Mouse (Mus musculus): ENCODE data around the gene Usp37. TPM values are rescaled to one million over a fixed set of nuclear protein-coding genes. Genes with fewer than 3 reads are reported as not detected.
A peak's percentile ranks its signal among the peaks of the same experiment; 100 is the strongest.
"Not testable (repeated sequence)": the region's sequence is repeated elsewhere in the genome, so short reads cannot be mapped to it uniquely, and the experiment has no call there.

The Usp37 gene
- polyA plus RNA-seq, 1 experiment from 2014 or later = 28.6 TPM

- no peaks in the 10 kb centered on the region for H3K9me3 ChIP-seq (replicated peaks; ENCODE audit: control insufficient read depth, low read length)
- 4% methylated on average over 6 of the region's 6 CpGs for WGBS
- H3K27ac ChIP-seq (ENCODE audit: low read depth, low read length) = no peak within 1 kb of the TSS
- peak; percentile 41 for DNase-seq (ENCODE audit: low spot score)
- peak; percentile 26; the same call in 1 of the 2 replicates for ATAC-seq
- H3K27me3 ChIP-seq (replicated peaks; ENCODE audit: control insufficient read depth, insufficient read depth, low read length) = no peaks in the 10 kb centered on the region
- H3K9ac ChIP-seq (ENCODE audit: low read length) = peak within 1 kb of the TSS; percentile 47
- no peaks in the 10 kb centered on the region; the same call in 1 of the 2 replicates for H3K4me1 ChIP-seq (ENCODE audit: control insufficient read depth, insufficient read depth, low read length)
- no peak within 1 kb of the TSS; the same call in 1 of the 2 replicates for H3K4me3 ChIP-seq (ENCODE audit: low read depth, low read length)
- H3K36me3 ChIP-seq (ENCODE audit: control insufficient read depth, insufficient read depth, low read length) = no peaks in the 10 kb centered on the region
- H3K4me2 ChIP-seq (ENCODE audit: low read length) = peak within 1 kb of the TSS; percentile 33
Observed at GRCm38 (mm10) chr1:74542451-74542961, 1.6 kb downstream of the Usp37 start, which contains the start of gene Plcd4. Gene Plcd4, plus strand, starts transcription at chr1:74542888.

GRCm38 (mm10) chr1:74538650-74539049 is 5.4 kb downstream of the Usp37 start:
- peak; percentile 72 for DNase-seq (ENCODE audit: low spot score)
- no peaks in the 10 kb centered on the region; the same call in 1 of the 2 replicates for H3K4me1 ChIP-seq (ENCODE audit: control insufficient read depth, insufficient read depth, low read length)
- H3K27me3 ChIP-seq (replicated peaks; ENCODE audit: control insufficient read depth, insufficient read depth, low read length) = no peaks in the 10 kb centered on the region
- H3K36me3 ChIP-seq (ENCODE audit: control insufficient read depth, insufficient read depth, low read length) = no peaks in the 10 kb centered on the region
- no peaks in the 10 kb centered on the region for H3K9me3 ChIP-seq (replicated peaks; ENCODE audit: control insufficient read depth, low read length)
- no peak overlapping the region for H3K27ac ChIP-seq (ENCODE audit: low read depth, low read length)
- no peak overlapping the region for H3K4me3 ChIP-seq (ENCODE audit: low read depth, low read length)
- ATAC-seq = no peak
- no peak overlapping the region for H3K9ac ChIP-seq (ENCODE audit: low read length)
- no peak overlapping the region for H3K4me2 ChIP-seq (ENCODE audit: low read length)

- H3K4me3 ChIP-seq (ENCODE audit: low read depth, low read length) = no peak overlapping the region
Observed at GRCm38 (mm10) chr1:74528589-74528988, 15.5 kb downstream of the Usp37 start.

GRCm38 (mm10) chr1:74524746-74525145 is 19.3 kb downstream of the Usp37 start:
- no peaks in the 10 kb centered on the region for H3K27me3 ChIP-seq (replicated peaks; ENCODE audit: control insufficient read depth, insufficient read depth, low read length)
- H3K4me1 ChIP-seq (ENCODE audit: control insufficient read depth, insufficient read depth, low read length) = no peaks in the 10 kb centered on the region
- 94% methylated on average over 4 of the region's 4 CpGs for WGBS
- no peak overlapping the region for H3K4me2 ChIP-seq (ENCODE audit: low read length)
- no peak overlapping the region for H3K4me3 ChIP-seq (ENCODE audit: low read depth, low read length)
- no peak for ATAC-seq
- H3K27ac ChIP-seq (ENCODE audit: low read depth, low read length) = no peak overlapping the region
- no peak for DNase-seq (ENCODE audit: low spot score)
- H3K9ac ChIP-seq (ENCODE audit: low read length) = no peak overlapping the region
- no peaks in the 10 kb centered on the region for H3K9me3 ChIP-seq (replicated peaks; ENCODE audit: control insufficient read depth, low read length)
- peaks cover 81% of the 10 kb centered on the region for H3K36me3 ChIP-seq (ENCODE audit: control insufficient read depth, insufficient read depth, low read length)

More at GRCm38 (mm10) chr1:74528589-74528988, 15.5 kb downstream of the Usp37 start:
- no peak for DNase-seq (ENCODE audit: low spot score)
- Histone ChIP-seq H3K9me3 (replicated peaks; ENCODE audit: control insufficient read depth, low read length) (no peaks in the 10 kb centered on the region), H3K4me2 (ENCODE audit: low read length) (no peak overlapping the region), H3K27me3 (replicated peaks; ENCODE audit: control insufficient read depth, insufficient read depth, low read length) (no peaks in the 10 kb centered on the region), H3K36me3 (ENCODE audit: control insufficient read depth, insufficient read depth, low read length) (peaks cover 84% of the 10 kb centered on the region), H3K27ac (ENCODE audit: low read depth, low read length) (no peak overlapping the region), H3K9ac (ENCODE audit: low read length) (no peak overlapping the region), H3K4me1 (ENCODE audit: control insufficient read depth, insufficient read depth, low read length) (no peaks in the 10 kb centered on the region)
- no peak for ATAC-seq
- 97% methylated on average over 7 of the region's 7 CpGs for WGBS

- no peak overlapping the region for H3K4me2 ChIP-seq (ENCODE audit: low read length)
- H3K9ac ChIP-seq (ENCODE audit: low read length) = no peak overlapping the region
- ATAC-seq (no peak), DNase-seq (ENCODE audit: low spot score) (no peak)
- no peak overlapping the region for H3K4me3 ChIP-seq (ENCODE audit: low read depth, low read length)
- no peaks in the 10 kb centered on the region for H3K9me3 ChIP-seq (replicated peaks; ENCODE audit: control insufficient read depth, low read length)
- no peaks in the 10 kb centered on the region for H3K27me3 ChIP-seq (replicated peaks; ENCODE audit: control insufficient read depth, insufficient read depth, low read length)
- no peaks in the 10 kb centered on the region for H3K4me1 ChIP-seq (ENCODE audit: control insufficient read depth, insufficient read depth, low read length)
- no peak overlapping the region for H3K27ac ChIP-seq (ENCODE audit: low read depth, low read length)
- H3K36me3 ChIP-seq (ENCODE audit: control insufficient read depth, insufficient read depth, low read length) = peaks cover 53% of the 10 kb centered on the region
Observed at GRCm38 (mm10) chr1:74519875-74520274, 24.2 kb downstream of the Usp37 start.

- not testable (repeated sequence) for H3K4me3 ChIP-seq (ENCODE audit: low read depth, low read length); H3K4me2 ChIP-seq (ENCODE audit: low read length); H3K4me1 ChIP-seq (ENCODE audit: control insufficient read depth, insufficient read depth, low read length); ATAC-seq; H3K9ac ChIP-seq (ENCODE audit: low read length); DNase-seq (ENCODE audit: low spot score); H3K27me3 ChIP-seq (replicated peaks; ENCODE audit: control insufficient read depth, insufficient read depth, low read length); H3K36me3 ChIP-seq (ENCODE audit: control insufficient read depth, insufficient read depth, low read length); H3K9me3 ChIP-seq (replicated peaks; ENCODE audit: control insufficient read depth, low read length); H3K27ac ChIP-seq (ENCODE audit: low read depth, low read length)
- WGBS = 88% methylated on average over 1 of the region's 1 CpGs
Observed at GRCm38 (mm10) chr1:74512999-74513398, 31.1 kb downstream of the Usp37 start.

- Histone ChIP-seq H3K27me3 (replicated peaks; ENCODE audit: control insufficient read depth, insufficient read depth, low read length) (no peaks in the 10 kb centered on the region), H3K9me3 (replicated peaks; ENCODE audit: control insufficient read depth, low read length) (no peaks in the 10 kb centered on the region), H3K36me3 (ENCODE audit: control insufficient read depth, insufficient read depth, low read length) (no peaks in the 10 kb centered on the region; the same call in 1 of the 2 replicates), H3K4me1 (ENCODE audit: control insufficient read depth, insufficient read depth, low read length) (peaks cover 17% of the 10 kb centered on the region), H3K4me3 (ENCODE audit: low read depth, low read length) (no peak overlapping the region), H3K9ac (ENCODE audit: low read length) (no peak overlapping the region), H3K27ac (ENCODE audit: low read depth, low read length) (no peak overlapping the region), H3K4me2 (ENCODE audit: low read length) (no peak overlapping the region)
- no peak for DNase-seq (ENCODE audit: low spot score)
- ATAC-seq = no peak
- WGBS = 97% methylated on average over 5 of the region's 5 CpGs
Observed at GRCm38 (mm10) chr1:74511306-74511705, 32.8 kb downstream of the Usp37 start.

GRCm38 (mm10) chr1:74507780-74508179 is 36.3 kb downstream of the Usp37 start:
- Histone ChIP-seq H3K4me2 (ENCODE audit: low read length) (peak overlapping the region; percentile 78), H3K27me3 (replicated peaks; ENCODE audit: control insufficient read depth, insufficient read depth, low read length) (no peaks in the 10 kb centered on the region), H3K9ac (ENCODE audit: low read length) (peak overlapping the region; percentile 93; the same call in 1 of the 2 replicates), H3K36me3 (ENCODE audit: control insufficient read depth, insufficient read depth, low read length) (no peaks in the 10 kb centered on the region), H3K4me1 (ENCODE audit: control insufficient read depth, insufficient read depth, low read length) (peaks cover 25% of the 10 kb centered on the region), H3K27ac (ENCODE audit: low read depth, low read length) (no peak overlapping the region), H3K9me3 (replicated peaks; ENCODE audit: control insufficient read depth, low read length) (no peaks in the 10 kb centered on the region), H3K4me3 (ENCODE audit: low read depth, low read length) (peak overlapping the region; percentile 92; the same call in 1 of the 2 replicates)
- ATAC-seq (no peak), DNase-seq (ENCODE audit: low spot score) (no peak)
- 94% methylated on average over 2 of the region's 2 CpGs for WGBS

GRCm38 (mm10) chr1:74506471-74506881 is 37.6 kb downstream of the Usp37 start:
- Histone ChIP-seq H3K4me2 (ENCODE audit: low read length) (peak overlapping the region; percentile 78), H3K36me3 (ENCODE audit: control insufficient read depth, insufficient read depth, low read length) (no peaks in the 10 kb centered on the region), H3K9me3 (replicated peaks; ENCODE audit: control insufficient read depth, low read length) (no peaks in the 10 kb centered on the region), H3K4me1 (ENCODE audit: control insufficient read depth, insufficient read depth, low read length) (peaks cover 25% of the 10 kb centered on the region), H3K4me3 (ENCODE audit: low read depth, low read length) (peak overlapping the region; percentile 92), H3K27ac (ENCODE audit: low read depth, low read length) (peak overlapping the region; percentile 87), H3K27me3 (replicated peaks; ENCODE audit: control insufficient read depth, insufficient read depth, low read length) (no peaks in the 10 kb centered on the region), H3K9ac (ENCODE audit: low read length) (peak overlapping the region; percentile 93)
- WGBS = 2% methylated on average over 33 of the region's 34 CpGs
- ATAC-seq (no peak; the same call in 1 of the 2 replicates), DNase-seq (ENCODE audit: low spot score) (peak; percentile 62)
